Mouse (Mus musculus): ENCODE measurements at regions not wholly inside any gene's neighbourhood (a gene's known extent, or its start where the extent isn't known, plus 50 kb on each side); places are given as distances from the start of the nearest gene placed in this dataset.

- no peak for DNase-seq (ENCODE audit: low spot score)
Observed at GRCm38 (mm10) chr8:10866696-10867395, 141.4 kb downstream of the Irs2 start.

GRCm38 (mm10) chr8:10865941-10866513, 142.2 kb downstream of the Irs2 start:
- DNase-seq (ENCODE audit: low spot score), result no peak

GRCm38 (mm10) chr8:10865415-10865821, 142.8 kb downstream of the Irs2 start:
- no peak for DNase-seq (ENCODE audit: low spot score)

GRCm38 (mm10) chr8:10862442-10862841, 145.8 kb downstream of the Irs2 start:
- no peak for DNase-seq (ENCODE audit: low spot score)

GRCm38 (mm10) chr8:10860810-10861209, 147.4 kb downstream of the Irs2 start:
- no peak for DNase-seq (ENCODE audit: low spot score)

GRCm38 (mm10) chr8:10857874-10858273, 150.4 kb downstream of the Irs2 start:
- no peak for DNase-seq (ENCODE audit: low spot score)

GRCm38 (mm10) chr8:10856996-10857720, 151.1 kb downstream of the Irs2 start:
- DNase-seq (ENCODE audit: low spot score), result no peak

GRCm38 (mm10) chr8:10855696-10856095, 152.6 kb downstream of the Irs2 start:
- no peak for DNase-seq (ENCODE audit: low spot score)

- DNase-seq (ENCODE audit: low spot score), result no peak
Observed at GRCm38 (mm10) chr8:10855131-10855530, 153.1 kb downstream of the Irs2 start.

- DNase-seq (ENCODE audit: low spot score), result no peak
Observed at GRCm38 (mm10) chr8:10854600-10854999, 153.7 kb downstream of the Irs2 start.

- DNase-seq (ENCODE audit: low spot score), result no peak
Observed at GRCm38 (mm10) chr8:10853901-10854300, 154.4 kb downstream of the Irs2 start.

GRCm38 (mm10) chr8:10849916-10850315, 158.3 kb downstream of the Irs2 start:
- no peak for DNase-seq (ENCODE audit: low spot score)

GRCm38 (mm10) chr8:10845607-10846006, 162.7 kb downstream of the Irs2 start:
- no peak for DNase-seq (ENCODE audit: low spot score)

- DNase-seq (ENCODE audit: low spot score), result no peak
Observed at GRCm38 (mm10) chr8:10840853-10841531, 167.3 kb downstream of the Irs2 start.

- no peak for DNase-seq (ENCODE audit: low spot score)
Observed at GRCm38 (mm10) chr8:10840044-10840443, 168.2 kb downstream of the Irs2 start.

GRCm38 (mm10) chr8:10835054-10835453, 173.2 kb downstream of the Irs2 start:
- no peak for DNase-seq (ENCODE audit: low spot score)

- DNase-seq (ENCODE audit: low spot score), result no peak
Observed at GRCm38 (mm10) chr8:10831864-10832263, 176.4 kb downstream of the Irs2 start.

- DNase-seq (ENCODE audit: low spot score), result no peak
Observed at GRCm38 (mm10) chr8:10831277-10831676, 177.0 kb downstream of the Irs2 start.

- DNase-seq (ENCODE audit: low spot score), result no peak
Observed at GRCm38 (mm10) chr8:10830835-10831234, 177.4 kb downstream of the Irs2 start.

- no peak for DNase-seq (ENCODE audit: low spot score)
Observed at GRCm38 (mm10) chr8:10828580-10828979, 179.7 kb downstream of the Irs2 start.

GRCm38 (mm10) chr8:10827560-10827959, 180.7 kb downstream of the Irs2 start:
- no peak for DNase-seq (ENCODE audit: low spot score)

- no peak for DNase-seq (ENCODE audit: low spot score)
Observed at GRCm38 (mm10) chr8:10825981-10826380, 182.3 kb downstream of the Irs2 start.
